Mouse (Mus musculus): ENCODE measurements around the gene Acacb. TPM values are rescaled to one million over a fixed set of nuclear protein-coding genes. Genes with fewer than 3 reads are reported as not detected.
A peak's percentile ranks its signal among the peaks of the same experiment; 100 is the strongest.

Acacb gene
- total RNA-seq, 2 experiments from 2014 or later = 120 to 133 TPM

DNA sequence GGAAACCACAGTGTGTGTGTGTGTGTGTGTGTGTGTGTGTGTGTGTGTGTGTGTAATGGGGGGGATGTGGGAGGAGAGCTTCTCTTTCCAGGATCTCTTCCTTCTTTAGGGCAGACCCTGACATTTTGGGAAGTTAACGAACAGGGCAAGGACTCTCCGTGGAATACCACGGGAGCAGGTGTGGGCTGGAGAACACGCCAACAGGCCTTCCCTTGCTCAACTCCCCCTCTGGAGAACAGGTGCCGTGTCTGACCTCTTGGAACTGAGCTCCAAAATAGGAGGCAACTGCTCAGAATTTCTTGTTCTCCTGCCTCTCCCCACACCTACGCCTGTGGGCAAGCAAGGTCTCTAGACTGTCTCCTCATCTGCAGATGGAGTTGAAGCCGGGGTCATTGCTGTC is 123.2 kb downstream of the Acacb start:
- DNase-seq = no peak

DNA sequence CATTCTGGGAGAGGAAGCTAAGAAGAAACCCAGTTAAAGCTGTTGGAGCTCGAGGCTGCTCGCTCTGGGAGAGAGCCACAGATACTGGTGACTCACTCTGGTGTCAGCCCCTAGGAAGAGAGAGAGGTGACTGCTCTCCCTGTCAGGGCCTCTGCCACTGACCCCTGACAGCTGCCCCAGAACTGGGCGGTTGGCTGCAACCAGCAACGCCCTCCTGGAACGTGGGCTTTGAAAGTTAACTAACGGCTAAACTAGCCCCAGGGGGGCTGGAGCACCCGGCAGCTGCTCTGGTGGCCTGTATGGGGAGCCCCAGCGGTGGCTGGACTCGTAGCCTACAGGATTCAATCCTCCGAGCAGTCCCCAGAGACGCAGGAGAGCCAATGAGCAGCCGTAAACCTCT is 123.6 kb downstream of the Acacb start:
- no peak for DNase-seq

DNA sequence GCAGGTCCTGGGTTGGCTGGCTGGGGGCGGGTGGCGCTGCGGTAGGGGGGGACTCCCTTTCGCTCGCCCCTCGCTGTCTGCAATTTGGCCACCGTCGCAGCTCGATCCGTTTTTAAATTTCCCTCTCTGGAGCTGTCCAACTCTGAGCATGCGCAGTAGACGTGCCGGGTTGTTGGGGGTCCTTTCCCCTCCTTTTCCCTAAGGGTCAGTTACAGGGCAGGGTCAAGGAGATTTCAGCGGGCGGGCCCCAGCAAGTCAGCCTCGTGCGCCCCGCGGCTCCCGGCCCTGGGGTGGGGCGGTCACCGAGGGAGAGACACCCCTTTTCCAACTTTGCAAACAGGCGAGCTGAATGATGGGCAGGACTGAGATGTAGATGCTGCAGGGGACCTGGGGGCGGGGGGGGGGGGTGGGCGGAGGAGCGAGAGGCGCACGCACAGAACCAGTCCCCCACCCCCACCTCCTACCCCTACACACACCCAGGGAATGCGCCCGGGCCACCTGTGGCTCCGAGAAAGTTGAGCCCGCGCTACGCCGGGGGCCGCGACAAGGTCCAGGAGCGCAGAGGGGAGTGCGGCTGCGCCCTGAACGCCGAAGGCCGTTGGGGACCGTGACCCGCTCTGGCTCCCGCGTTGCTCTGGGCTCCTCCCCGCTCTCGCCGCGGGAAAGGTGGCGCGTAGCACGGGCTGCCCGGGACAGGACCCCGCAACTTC is 127.5 kb downstream of the Acacb start, which contains the start of gene Foxn4:
Gene Foxn4 (minus strand): TSS at position 115 of the 710 bp plus-strand sequence.
- DNase-seq = no peak

DNA sequence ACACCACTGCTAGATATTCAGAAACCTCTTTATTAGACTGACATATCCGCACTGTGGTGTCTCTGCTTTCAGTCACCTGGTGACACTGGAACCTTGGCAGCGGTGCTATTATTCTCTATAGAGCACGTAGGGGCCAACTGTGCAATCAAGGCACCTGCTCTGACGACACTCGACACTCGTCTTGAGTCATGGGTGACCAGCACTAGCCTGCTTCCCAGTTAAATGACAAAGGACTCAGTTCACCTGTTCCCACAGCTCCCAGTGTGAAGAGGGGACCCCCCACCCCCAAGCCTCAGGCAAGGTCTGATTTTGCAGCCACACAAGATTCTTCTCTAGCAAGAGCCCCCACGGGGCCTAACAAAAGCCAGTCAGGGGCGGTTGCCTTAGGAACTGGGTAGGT is 129.0 kb downstream of the Acacb start:
- no peak for DNase-seq

DNA sequence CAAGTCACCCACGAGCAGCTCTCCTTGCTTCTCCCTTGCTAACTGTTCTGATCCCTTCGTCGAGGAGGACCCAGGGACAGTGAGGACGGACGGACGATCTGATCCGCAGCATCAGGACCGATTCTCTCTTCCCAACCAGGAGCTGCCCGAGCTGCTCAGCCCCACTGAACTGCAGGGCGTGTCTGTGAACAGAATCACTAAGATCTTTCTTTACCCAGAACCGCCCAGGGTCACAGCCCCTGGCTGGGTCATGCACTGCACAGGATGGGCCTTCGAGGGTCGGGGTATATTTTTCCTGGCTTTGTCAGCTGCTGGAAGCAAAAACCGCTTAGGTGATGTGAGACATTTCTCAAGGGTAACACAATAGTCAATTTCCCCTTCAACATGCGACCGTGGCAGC is 129.7 kb downstream of the Acacb start:
- no peak for DNase-seq

DNA sequence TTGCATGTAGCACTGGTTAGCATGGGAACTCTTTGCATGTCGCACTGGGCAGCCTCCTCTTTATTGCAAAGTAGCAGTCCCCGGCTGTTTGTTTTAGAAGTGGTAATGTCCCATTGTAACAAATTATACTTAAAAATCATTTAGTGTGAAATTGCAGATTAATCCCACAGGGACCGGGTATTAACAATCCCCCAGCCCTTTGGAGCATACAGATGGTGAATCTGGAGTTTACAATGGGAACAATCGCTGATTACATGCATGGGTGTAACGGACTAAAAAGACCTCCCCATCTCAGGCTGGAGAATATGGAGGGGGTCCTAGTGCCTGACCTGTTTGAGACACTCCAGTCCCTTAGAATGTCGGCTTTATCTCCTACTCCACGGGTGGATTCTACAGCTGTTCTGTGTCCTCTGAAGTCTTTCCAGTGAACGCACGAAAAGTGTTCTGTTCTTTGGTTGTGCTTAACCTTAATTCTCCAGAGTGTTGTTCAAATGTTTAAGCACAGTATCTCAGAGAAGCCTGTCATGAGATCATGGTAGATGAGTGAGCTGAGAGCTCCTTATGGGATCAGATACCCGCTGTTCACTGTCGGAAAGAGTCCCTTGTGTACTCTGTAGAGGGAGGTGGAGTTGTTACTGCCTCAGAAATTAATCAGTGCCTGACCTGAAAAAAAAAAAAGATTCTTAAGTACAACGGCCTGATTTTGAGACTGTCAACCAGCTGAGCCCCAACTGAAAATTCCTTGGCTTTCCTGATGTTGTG is 133.2 kb downstream of the Acacb start:
- no peak for DNase-seq

DNA sequence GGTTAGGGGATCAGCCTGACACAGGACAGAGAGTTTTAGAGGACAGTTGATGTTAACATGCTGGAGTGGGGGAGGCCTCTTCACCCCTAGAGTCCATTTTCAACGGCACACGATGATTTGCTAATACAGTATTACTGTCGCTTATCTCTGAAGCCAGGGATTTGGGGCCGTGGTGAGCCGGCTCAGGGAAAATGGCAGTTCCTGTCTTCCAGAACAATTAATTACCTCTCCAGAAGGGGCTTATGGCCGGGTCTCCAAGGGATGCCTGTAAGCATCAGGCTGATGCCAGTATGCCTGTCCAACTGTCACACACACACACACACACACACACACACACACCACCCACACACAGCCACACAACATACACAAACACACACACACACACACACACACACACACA is 136.0 kb downstream of the Acacb start:
- no peak for DNase-seq

DNA sequence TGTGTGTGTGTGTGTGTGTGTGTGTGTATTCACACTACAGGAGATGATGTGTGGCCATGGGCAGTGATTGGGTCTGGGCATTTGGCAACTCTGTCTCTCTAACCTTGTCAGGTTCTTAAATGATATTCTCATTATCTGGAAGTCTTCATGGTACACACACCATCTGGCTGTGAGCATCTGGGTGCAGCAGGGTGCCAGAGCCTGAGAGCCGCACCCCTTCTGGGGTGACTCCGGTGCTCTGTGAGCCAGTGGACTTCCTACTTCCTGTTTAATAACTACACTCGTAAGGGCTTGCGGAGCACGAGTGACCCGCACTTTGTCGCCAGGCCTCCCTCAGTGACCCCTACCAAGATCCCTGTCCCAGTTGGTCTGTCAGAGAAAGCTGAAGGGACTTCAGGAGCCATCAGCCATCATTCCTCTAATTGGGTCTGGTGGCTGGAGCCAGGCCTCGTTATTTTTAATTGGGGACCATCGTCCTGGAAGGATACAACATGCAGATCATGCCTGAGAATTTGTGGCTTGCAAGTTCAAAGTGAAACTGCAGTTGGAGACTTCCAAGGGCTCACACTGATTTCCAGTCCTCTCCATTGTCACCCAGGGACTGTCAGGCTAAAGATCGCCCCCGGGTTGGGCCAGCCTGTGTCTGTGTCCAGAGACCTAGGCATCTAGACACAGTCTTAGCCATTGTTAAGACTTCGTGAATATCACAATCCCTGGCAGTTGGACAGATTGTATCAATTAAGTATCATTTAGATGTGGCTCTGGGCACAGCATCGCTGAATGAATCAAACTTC is 138.5 kb downstream of the Acacb start:
- DNase-seq = no peak

DNA sequence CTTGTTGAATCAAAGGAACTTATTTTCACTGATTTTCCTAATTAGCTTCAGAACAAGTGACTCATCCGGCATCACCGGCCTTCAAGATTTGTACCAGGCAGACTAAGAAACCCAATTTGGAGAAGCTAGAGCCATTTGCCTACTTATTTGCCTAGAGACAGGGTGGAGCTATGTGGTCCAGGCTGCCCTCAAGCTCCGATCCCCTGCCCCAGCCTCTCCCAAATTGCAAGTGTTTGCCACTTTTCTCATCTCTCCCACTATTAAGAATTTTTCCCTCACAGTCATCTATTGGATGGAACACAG is 139.0 kb downstream of the Acacb start:
- no peak for DNase-seq

DNA sequence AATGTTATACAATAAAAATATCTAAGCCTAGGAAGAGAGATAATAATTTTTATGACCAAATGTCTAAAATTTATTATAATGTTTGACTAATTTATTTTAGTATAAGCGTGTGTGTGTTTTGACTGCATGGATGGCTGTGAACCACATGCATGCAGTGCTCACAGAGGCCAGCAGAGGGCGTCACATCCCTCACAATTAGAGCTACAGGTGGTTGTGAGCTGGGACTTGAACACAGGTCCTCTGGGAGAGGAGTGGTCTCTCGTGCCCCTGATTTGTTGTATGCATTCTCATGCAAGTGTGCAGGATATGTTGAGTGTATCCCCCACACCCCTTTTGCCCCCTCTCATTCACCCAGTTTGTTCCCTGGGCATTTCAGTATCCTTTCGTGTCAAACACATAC is 139.8 kb downstream of the Acacb start:
- DNase-seq = no peak

DNA sequence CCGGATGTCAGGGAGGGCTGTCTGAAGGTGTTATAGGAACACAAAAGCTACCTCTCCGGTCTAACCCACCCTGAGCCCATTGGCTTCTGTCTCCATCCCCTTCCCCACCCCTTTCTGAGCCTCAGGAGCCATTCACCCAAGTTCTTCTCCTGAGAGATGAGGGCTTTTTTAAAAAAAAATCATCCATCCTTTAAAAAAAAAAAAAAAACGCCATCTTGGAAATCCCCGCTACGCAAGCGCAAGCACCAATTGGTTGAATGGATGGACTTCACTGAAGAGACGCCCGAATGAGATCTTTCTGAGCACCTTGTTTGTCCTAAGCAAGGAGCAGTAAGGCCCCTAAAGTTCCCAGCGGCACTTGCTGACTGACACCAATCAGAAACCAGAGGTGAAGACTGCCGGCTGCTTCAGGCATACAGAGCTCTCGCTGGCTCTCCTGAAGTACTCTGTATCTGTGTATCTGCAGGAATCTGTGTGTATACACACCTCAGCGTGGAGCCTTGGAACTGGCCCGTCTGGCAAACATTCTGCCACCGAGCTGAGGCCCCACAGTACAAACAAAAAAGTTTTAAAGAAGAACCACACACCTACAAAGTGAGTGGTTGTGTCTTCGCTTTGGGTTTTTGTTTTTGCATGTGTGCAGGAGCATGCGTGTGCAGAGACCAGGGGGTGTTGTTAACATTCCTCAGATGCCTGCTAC is 140.7 kb downstream of the Acacb start:
- no peak for DNase-seq

DNA sequence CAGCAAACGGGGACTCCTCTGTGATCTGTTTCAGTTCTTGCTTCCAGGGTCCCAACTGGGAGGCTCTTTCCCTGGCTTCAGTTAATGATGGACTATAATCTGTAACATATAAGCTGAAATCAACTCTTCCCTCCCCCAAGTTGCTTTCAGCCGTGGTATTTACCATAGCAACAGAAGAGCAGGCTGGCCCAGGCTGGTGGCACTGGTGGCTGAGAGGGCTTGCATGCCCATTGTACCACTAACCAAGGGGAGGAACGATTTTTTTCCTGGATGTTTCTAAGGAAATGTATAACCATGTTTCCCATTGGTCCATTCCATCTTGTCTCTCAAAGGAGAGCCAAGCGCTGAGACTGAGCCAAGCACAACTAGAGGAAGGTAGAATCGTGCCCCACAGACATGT is 142.1 kb downstream of the Acacb start:
- DNase-seq = no peak

DNA sequence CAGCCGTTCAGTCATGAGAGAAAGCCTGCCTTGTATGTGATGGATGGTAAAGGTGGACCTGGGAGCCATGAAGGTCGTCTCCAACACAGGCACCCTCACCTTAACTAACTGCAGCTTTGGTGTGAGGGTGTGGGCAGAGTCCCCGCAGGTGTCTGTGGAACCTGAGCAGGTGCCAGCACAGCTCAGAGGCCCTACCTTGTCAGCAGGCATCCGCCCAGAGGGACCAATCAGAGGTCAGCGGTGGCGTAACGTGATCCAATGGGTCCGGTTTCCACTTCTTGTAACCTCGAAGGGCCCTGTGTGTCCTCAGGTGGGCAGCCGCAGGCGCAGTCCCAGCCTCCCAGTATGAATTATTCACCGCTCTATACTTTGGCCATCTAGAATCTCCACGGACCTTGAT is 142.5 kb downstream of the Acacb start, which contains the start of gene Myo1h:
Gene Myo1h (plus strand): TSS at position 293 of the 400 bp plus-strand sequence.
- DNase-seq = no peak

DNA sequence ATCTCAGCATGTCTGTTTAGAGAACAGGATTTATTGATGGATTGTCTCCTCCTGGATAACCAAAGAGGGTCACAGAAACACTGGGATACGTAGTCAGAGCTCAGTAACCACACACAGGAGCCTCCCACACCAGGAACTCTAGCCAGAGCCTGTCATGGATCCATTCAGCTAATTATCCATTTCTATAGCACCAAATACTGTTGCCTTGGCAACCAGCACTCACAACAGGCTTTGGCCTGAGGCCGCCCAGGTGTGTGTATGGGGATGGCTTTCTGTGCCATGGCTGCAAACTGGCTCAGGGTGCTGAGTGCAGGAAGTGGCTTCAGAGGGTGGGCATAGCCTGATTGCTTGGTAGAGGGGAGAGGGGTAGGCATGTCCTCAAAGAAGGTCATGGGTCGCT is 143.7 kb downstream of the Acacb start:
- no peak for DNase-seq

DNA sequence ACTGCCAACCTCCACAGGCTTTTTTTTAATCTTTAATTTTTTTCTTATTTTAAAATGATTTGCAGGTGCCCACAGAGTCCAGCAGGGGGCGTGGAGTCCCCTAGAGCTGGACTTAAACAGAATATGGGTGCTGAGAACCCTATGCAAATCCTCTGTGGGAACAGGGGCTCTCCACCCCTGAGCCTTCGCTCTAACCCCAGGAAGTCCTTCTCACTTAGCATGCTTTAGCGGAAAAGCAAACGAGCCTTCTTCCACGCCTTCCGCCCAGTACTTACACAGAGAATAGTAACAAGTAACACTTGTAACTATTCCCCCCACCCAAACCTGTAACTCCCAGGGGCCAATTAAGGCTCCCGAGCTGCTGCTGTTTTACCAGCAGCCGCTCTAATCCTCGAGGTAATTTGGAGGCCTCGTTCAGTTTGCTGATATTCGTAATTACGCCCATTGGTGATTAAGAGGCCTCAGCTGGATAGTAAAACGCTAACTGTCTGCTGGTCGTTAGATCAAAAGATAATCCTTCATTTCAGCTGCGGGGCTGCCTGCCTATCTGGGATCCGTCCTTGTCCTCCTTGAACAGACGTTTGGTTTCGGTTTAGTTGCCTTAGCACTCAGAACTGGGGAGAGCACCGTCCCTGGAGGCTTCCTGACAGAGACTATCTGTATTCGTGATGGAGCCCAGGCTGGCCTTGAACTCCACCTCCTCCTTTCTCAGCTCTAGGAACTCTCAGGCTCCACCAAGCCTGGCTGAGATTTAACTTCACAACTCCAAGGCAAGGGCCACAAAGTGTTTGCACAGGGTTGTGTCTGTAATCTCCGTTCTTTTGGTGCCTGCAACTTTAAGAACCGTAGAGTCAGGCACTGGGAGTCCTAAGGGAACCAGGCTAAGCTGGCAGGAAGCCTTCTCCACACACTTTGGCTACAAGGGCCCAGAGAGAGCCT is 150.6 kb downstream of the Acacb start:
- DNase-seq = peak; percentile 32

DNA sequence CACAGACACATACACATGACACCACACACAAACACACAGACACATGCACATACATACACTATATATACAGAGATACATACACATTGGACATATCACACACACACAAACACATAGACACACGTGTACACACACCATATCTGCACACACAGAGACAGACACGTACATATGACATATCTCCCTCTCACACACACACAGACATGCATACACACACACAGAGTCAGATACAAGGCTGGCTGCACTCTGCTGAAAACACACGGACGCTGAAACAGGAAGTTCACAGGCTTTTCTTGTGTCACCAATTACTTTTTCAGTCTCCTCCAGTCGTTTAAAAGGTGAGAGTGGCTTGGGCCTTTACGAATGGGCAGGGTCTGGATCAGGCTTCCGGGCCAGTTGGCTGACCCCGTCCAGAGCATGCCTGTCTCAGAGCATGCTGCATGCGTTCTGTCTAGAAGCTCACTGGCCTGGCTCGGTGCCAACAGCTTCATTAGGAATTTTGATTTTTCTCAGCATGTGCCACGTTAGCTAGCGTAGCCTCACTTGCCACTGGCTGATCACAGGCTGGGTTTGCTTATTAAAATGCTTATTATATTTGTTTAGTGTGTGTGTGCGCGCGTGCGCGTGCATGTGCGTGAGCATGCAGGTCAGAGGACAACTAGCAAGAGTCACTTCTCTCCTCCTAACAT is 152.0 kb downstream of the Acacb start:
- DNase-seq = no peak

DNA sequence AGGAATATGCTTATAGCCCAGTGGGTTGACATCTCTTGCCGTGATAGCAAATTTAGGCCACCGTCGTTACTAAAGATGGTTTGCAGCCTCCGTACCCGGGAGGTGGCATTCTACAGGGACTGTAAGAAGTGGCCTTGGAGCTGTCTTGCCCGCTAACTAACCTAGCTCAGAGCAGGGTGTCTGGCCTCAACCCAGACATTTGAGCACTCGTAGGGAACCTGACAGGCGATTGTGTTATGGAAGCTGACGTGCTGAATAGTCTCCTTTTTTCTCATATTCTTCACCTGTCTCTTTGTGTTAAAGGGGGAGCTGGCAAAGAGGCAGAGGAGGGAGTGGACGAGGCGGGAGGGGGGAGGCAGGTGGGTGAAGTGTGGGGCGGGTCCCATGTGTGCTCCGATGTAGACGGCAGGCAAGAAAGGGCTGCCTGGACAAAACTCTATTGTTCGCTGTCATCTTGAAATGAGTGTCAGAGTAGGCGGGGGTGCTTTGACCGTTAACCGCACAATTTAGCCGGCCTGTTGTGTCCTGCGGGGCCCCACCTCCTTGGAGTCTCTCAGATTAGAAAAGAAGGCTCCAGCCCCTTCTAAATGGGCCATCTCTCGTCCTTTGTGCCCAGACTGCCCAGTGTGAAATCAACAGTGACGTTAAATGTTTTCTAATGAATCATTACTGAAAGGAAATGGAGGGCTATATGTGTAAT is 153.0 kb downstream of the Acacb start:
- DNase-seq = no peak

DNA sequence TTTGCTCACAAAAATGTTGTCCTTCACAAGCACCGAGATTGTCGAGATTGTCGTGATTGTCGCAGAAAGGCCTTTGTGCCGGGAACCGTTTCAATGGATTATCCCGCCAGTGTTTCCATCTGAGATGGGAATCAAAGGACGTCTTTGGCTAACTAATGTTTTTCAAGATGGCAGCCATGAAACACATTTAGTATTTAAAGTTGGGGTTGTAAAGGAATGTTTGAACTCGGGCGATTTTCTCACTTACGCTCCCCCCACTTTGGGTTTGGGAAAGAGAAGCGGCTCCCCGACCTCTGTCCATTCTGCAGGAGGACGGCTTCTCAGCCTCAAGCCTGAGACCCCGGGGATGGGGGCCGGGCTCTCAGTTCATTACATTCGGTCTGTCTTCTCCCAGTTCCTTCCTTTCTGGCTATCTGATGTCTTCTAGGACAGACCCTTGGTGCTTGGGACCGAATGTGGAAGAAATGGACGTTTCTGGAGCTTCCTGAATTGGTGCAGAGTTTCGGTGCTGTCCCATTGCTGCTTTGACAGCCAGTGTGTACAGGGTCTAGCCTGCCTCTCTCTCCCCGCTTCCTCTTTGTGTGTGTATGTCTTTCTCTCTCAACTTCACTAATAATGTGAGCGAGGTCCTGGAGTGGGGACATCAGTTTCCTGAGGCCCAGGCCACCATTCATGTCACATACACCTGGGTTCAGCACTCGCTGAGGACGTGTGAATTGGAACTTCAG is 153.7 kb downstream of the Acacb start:
- DNase-seq = no peak
